Mouse (Mus musculus) cortical plate, adult 2 months (tissue): ENCODE data around the gene Tigd3.

ENCODE experiments used
- CTCF ChIP-seq: fragments of 200-500 bp; IDR thresholded peaks from 2 replicates; pipeline ENCODE4 v1.5.1; 2011; ENCODE audit warnings: mild to moderate bottlenecking, control low read depth, low read length; ENCODE audit not compliant: insufficient read depth; ENCODE audit errors: extremely low read depth
- POLR2A ChIP-seq: fragments of 200-500 bp; IDR thresholded peaks from 2 replicates; pipeline ENCODE4 v1.6.1; 2011; ENCODE audit warnings: mild to moderate bottlenecking, low read length, control low read depth; ENCODE audit not compliant: insufficient read depth; ENCODE audit errors: extremely low read depth

GRCm38 (mm10) chr19:5921715-5922114, 27.8 kb upstream of the Tigd3 start:
- TF ChIP-seq CTCF: no peak
- TF ChIP-seq POLR2A: no peak
